Mouse (Mus musculus) megakaryocyte progenitor cell, adult 5-6 weeks (primary cell): Measurements from ENCODE around the gene Jund. TPM values are rescaled to one million over a fixed set of nuclear protein-coding genes. Genes with fewer than 3 reads are reported as not detected.

Source experiments
- ATAC-seq: replicated peaks from 2 replicates; pipeline ENCODE4 v1.8.0; 2016; ENCODE audit warnings: mild to moderate bottlenecking, moderate TSS enrichment, inconsistent platforms; ENCODE audit not compliant: poor library complexity
- total RNA-seq, 2 experiments: library from RNA; stranded (forward) in 1 of 2; stranded (reverse) in 1 of 2; fragments of 157-497, 149-512 nt in 1 of 2; fragments of 200-1000 nt in 1 of 2; gene quantifications; 2 replicates each; pipeline versions ENCODE4 v1.2.3 to v1.2.4; 2015 to 2017

Gene Jund
- total RNA-seq, 2 experiments from 2014 or later, result 16.1 to 21.0 TPM

GRCm38 (mm10) chr8:70674109-70674508 lies 24.6 kb upstream of the Jund start:
- ATAC-seq, result no peak

GRCm38 (mm10) chr8:70674716-70675115 lies 24.0 kb upstream of the Jund start:
- ATAC-seq, result no peak

- peak; percentile 15; the same call in 1 of the 2 replicates for ATAC-seq
Measured at GRCm38 (mm10) chr8:70675336-70675735, 23.4 kb upstream of the Jund start.

- no peak for ATAC-seq
Measured at GRCm38 (mm10) chr8:70677451-70678080, 21.2 kb upstream of the Jund start.

GRCm38 (mm10) chr8:70678679-70679078 lies 20.1 kb upstream of the Jund start:
- ATAC-seq, result no peak

- ATAC-seq, result no peak
Measured at GRCm38 (mm10) chr8:70679404-70679803, 19.3 kb upstream of the Jund start.

GRCm38 (mm10) chr8:70680039-70680438 lies 18.7 kb upstream of the Jund start:
- no peak for ATAC-seq

GRCm38 (mm10) chr8:70681410-70681809 lies 17.3 kb upstream of the Jund start:
- 0 out of 2 replicates have a peak, but pooled peaks have one; percentile 23 for ATAC-seq

- 0 out of 2 replicates have a peak, but pooled peaks have one; percentile 10 for ATAC-seq
Measured at GRCm38 (mm10) chr8:70682193-70682592, 16.6 kb upstream of the Jund start.

GRCm38 (mm10) chr8:70682692-70683091 lies 16.1 kb upstream of the Jund start:
- peak; percentile 55 for ATAC-seq

- no peak for ATAC-seq
Measured at GRCm38 (mm10) chr8:70684291-70684690, 14.5 kb upstream of the Jund start.

GRCm38 (mm10) chr8:70687576-70687975 lies 11.2 kb upstream of the Jund start:
- no peak for ATAC-seq

- no peak for ATAC-seq
Measured at GRCm38 (mm10) chr8:70688136-70688535, 10.6 kb upstream of the Jund start.

GRCm38 (mm10) chr8:70689892-70690390 lies 8.8 kb upstream of the Jund start:
- ATAC-seq, result no peak

GRCm38 (mm10) chr8:70691230-70691629 lies 7.5 kb upstream of the Jund start:
- ATAC-seq, result no peak

GRCm38 (mm10) chr8:70691727-70692231 lies 7.0 kb upstream of the Jund start:
- no peak for ATAC-seq

- ATAC-seq, result no peak; the same call in 1 of the 2 replicates
Measured at GRCm38 (mm10) chr8:70693636-70694035, 5.1 kb upstream of the Jund start.

- peak; percentile 10 for ATAC-seq
Measured at GRCm38 (mm10) chr8:70695318-70696018, 3.3 kb upstream of the Jund start.

- no peak for ATAC-seq
Measured at GRCm38 (mm10) chr8:70696019-70696885, 2.5 kb upstream of the Jund start.

- no peak for ATAC-seq
Measured at GRCm38 (mm10) chr8:70696946-70697345, 1.8 kb upstream of the Jund start.
